Mouse (Mus musculus): Measurements from ENCODE around the gene Kmo.

DNA sequence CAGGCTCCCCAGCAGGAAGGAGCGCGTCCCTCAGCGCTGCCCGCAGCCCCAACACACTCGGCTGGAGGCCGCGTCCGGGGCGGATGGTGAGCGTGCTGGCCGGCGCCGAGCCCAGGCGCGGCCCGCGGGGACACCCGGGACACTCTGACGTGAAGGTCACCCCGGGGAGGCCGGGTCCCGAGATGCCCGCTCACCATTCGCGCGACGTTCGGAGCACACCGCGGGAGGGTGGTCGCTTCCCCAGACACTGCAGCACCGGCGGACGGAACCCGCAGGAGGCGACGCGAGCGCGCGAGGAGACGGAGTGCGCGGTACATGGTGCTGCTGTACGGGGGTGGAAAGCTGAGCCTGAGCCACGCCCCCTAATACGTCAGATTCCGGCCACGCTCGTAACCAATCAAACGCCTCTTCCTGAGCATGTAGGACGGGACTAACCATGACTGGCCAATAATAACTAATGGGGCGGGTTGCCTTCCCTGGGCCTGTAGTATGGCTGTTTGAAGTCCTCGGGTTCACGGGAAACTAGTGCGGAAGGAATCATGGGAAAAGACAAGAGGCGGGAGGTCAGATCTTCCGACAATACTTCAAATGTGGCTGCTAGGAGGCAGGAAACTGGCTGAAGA lies 5.2 kb downstream of the Kmo start, which contains the start of gene Fh1:
- no peak for TF ChIP-seq CTCF (IDR thresholded peaks at IDR 0.05; ENCODE audit: control insufficient read depth, insufficient read depth, insufficient replicate concordance, low read depth, low read length)
- peak; percentile 97 for TF ChIP-seq POLR2A (IDR thresholded peaks at IDR 0.05; ENCODE audit: control insufficient read depth, low read depth, low read length)
